Mouse (Mus musculus) ovary, postnatal 10 days (tissue): ENCODE measurements at regions not wholly inside any gene's neighbourhood (a gene's known extent, or its start where the extent isn't known, plus 50 kb on each side); places are given as distances from the start of the nearest gene placed in this dataset.

ENCODE experiments used
- DNase-seq: peaks from one replicate; pipeline ENCODE4 v3.0.0; 2022; ENCODE audit warnings: low spot score

DNA sequence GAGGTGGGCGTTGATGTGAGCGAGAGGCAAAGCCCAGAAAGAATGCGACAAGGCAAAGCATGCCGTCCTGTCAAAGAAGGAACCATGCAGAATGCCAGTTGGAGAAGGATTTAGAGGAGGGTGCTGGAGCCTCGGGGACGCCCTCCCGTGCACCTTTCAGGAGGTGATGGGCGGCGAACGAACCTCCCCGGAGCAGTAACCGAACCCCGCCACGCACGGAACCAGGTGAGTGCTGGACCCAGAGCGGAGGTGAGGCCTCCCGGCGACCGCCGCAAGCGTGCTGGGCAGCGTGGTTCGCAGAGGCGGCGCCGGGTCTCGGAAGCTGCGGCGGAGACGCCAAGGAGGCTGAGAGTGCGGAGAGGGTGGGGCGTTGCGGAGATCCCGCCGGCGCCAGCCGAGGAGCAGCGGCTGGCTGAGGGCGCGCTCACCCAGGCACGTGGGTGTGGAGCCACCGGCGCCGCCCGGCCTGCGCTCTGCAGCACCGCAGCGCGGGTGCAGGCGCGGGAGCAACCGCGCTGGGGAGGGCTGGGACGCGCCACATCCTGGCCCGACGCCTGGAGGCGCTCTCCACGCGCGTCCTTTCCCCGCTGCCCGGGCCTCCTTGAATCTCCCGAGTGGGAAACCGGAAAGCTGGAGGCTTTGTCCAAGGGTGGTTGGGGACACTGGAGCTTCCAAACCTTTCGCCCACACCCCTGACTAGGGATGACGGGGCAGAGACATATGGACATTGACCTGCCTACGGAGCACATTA lies 178.3 kb upstream of the Topaz1 start:
- DNase-seq: no peak

DNA sequence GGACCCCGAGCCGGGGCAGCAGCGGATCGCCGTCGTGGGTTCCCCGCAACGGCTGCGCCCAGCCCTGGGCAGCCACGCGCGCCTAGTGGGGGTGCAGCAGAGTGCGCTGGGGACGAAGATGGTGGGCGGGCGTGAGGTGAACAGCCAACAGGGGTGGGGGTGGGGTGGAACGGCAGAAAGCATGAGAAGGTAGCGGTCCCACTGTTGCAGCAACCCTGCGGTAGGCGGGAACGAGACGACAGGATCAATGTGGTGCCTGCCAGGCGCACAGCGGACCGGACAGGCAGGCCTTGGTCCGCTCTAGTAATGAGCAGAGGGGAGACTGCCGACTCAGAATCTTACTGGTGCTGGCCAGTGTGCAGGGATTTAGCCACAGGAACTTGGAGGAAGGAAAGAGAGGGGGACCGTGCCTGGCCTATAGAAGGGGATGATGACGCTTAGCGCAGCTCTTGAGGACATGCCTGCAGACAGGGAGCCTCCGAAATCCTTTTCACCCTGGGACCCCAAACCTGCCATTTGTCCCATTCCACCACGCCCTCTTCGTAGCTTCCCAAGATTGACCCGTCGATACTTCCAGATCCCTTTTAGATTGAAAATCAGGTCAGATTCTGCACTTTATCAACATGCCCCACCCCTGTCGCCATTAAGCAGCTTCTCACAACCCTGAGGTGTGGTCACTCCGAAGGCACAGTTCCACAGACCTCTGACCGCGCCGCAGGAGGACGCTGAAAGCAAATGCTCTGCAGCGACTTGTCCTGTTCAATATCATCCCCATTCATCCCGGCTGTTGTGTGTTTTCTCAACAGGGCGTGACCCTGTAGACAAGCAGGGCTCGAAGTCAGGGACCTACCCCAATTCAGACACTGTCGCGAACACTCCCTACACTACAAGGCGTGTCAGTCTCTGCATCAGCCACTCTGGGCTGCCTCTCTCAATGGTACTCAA lies 177.4 kb upstream of the Topaz1 start:
- DNase-seq: no peak

DNA sequence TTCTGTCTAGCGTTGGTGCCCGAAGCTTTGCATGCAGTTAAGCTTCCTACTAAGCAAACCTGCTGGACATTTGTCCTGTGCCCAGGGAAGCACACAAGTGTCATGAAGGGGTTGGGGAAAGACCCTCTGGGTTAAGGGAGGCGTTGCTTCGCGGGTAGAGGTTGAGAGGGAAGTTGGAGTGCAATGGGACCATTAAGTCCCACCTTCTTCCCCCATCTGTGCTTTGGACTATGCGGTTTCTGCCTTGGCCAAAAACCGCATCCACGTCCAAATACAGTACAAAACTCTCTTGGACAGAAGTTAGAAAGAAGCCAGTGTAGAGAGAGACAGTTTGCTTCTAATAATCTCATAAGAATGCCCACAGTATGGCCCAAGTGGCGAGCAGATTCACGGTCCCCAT lies 176.1 kb upstream of the Topaz1 start:
- no peak for DNase-seq

DNA sequence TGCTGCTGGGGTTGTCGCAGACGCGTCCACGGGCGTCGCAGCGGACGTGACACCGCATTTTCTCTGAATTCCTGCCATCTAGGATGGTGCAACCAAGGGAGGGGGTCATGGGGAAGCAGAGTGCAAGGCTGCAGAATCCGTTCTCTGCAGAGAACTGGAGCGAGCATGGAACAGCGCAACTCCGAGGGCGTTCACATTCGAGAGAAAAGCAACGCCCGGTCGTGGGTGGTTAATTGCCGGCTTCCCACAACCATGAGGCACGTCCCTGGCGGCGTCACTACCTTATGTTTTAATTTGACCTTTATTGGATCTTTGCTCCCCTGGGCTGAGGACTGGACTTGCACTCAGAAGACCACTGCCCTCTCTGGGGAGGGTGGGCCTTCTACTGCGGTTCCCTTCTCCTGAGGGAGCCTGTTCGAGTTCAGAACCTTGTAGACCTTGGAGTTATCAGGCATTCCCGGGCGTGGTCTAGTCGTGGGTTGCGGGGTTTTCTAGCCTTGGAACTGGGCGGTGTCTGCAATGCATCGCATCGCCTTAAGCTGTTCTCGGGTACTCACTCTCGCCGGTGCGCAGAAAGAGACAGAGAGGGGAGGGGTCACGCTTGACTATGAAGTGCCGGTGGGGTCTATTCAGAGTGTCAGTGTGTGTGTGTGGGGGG lies 175.6 kb upstream of the Topaz1 start:
- no peak for DNase-seq

DNA sequence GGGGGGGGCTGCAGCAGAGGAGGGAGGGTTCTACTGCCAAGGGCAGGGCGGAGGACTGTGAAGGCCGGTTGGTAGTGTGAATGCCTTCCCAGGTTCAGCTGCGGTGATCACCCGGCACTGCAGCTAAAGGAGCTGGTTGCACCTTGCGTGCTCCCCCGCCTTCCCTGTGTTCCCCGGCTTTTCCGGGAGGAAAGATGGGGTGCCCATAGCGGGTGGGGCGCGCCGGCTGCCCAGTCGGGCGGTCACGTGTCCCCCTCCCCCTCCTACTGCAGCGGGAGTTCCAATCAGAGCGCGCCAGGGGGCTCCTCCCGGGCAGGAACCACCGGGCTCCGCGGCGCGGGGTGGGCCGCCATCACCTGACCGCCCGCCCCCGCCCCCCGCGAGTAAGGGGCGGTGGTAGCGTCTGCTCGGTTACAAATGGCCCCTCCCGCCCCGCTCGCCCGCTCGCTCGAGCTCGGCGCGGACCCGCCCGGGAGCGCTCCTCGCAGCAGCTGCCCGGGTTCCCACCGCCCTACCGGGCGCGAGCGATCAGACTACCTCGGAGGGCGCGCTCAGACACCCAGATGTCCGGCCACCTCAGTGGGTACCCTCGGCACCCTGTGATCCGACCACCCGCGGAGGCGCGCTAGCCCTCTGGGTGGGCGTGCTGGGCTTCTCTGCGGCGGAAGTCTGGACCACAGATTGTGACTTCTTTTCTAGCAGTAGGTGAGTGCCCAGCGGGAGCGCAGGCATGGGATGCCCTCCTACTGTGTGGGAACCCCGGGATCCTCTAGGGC lies 174.9 kb upstream of the Topaz1 start:
- peak; percentile 15 for DNase-seq

DNA sequence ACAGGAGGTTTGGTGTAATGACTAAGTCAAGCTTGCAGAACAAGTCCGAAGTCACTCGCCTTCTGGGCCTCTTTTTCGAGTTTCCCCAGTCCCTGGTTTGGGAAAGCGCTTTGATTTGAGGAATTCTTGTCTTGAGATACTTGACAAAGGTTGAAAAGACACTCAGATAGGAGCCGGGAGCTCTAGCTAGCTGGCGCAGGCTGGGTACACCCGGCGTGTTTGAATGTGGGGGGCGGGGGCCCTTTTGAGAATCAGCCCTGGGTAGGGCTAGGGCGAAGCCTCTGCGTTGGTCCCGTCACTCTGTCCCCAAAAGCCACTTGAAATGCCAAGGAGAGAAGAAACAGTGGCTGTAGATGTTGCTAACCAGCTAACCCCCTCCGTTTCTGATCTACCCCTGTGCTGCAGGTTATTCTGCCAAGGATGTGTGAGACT lies 174.3 kb upstream of the Topaz1 start:
- DNase-seq: no peak

DNA sequence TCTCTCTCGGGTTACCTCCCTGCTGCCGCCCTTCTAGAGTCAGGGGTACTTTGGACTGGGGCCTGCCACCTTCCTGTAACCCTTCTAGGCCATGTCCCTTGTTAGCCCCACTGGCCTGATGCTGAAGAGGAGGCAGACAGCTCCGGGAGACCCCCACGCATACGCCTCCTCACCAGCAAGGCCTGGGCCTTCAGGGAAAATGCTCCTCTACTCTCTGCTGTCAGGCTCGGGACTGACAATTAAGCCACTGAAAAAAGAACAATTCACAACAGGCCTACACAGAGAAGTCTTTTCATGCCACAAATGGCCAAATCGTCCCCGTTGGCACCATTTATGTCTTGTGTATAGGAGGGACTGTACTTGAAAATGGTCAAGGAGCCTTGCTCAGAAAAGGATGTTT lies 161.9 kb upstream of the Topaz1 start:
- no peak for DNase-seq

DNA sequence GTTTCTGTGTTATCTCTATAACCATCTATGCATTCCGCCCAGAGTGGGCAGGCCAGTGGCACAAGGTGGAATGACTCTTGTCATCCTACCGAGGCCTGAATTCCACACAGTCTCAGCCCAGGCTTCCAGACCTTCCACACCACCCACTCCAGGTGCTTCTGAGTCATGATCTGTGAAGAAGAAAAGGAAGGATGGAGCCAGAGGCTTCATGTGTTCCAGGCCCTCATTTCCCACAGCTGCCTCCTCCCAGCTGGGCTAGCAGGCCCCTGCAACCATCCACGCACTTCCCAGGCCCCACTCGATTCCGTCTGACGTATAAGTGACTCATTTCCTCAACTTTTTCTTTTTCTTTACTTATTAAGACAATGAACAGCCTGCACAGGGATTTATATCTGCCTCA lies 160.7 kb upstream of the Topaz1 start:
- no peak for DNase-seq

DNA sequence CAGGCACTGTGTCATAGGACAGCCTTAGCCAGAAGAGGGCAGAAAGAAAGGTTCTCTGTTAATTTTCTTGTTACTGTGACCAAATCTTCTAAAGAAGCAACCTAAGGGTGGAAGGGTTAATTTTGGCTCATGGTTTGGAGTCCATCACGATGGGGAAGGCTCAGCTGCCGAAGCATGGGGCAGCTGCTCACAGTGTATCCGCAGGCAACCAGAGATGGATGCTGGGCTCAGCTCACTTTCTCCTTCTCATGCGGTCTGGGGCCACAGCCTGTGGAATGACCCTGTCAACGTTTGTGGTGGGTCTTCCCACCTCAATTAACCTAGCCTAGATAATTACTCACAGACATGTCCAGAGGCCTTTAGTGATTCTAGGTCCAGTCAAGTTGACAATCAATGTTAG lies 160.2 kb upstream of the Topaz1 start:
- no peak for DNase-seq

DNA sequence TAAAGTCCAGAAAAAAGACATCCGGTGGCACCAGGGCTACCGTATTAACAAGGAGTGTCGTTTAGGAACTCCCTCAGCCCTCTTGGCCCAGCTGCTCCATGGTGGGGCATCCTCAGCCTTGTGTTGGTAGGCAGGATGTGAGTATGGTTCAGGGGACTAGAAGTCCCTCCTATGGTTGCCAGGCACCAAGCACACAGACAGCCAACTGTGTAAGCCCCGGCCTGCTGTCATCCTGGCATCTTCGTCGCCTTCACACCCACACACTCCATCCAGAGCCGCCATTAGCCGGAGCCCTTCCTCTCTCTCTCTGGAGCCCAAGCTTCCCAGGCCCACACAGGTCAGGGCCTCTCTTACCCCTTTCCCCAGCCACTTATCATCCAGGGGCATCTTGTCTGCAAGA lies 158.9 kb upstream of the Topaz1 start:
- DNase-seq: no peak

DNA sequence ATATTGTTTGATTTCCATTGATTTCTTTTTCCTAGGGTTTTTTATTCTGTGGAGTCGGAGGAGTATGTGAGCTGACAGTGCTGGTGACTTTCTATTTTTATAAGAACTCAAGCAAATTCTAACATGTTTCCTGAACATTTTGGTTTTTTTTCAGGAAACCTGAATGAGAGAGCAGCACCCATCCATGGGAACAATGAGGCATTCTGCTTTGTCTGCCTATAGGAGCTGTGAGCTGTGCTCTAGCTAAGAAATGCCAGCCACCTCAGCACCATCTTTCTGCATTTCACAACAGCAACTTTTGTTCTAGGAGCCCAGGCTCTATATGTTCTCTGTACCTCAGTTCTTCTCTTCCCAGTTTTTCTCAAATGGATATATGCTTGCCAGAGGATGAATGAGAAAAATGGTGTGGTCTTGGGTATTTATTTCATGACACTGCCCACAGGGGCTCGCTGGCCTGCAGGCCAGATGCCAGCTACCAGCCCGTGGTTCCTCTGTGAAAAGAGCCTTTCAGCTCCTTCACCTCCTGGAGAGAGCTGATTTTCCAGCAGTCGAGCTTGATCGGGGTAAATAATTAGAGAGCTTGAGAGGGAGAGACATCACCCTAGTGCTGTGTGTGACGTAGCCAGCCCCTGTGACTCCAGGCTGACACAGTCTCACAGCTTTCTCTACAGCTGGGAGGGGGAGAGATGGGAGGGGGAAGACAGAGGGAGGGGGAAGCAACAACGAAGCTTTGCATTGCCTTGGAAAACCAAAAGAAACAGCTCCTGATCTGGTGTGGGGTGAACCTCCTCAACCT lies 154.1 kb upstream of the Topaz1 start:
- no peak for DNase-seq

DNA sequence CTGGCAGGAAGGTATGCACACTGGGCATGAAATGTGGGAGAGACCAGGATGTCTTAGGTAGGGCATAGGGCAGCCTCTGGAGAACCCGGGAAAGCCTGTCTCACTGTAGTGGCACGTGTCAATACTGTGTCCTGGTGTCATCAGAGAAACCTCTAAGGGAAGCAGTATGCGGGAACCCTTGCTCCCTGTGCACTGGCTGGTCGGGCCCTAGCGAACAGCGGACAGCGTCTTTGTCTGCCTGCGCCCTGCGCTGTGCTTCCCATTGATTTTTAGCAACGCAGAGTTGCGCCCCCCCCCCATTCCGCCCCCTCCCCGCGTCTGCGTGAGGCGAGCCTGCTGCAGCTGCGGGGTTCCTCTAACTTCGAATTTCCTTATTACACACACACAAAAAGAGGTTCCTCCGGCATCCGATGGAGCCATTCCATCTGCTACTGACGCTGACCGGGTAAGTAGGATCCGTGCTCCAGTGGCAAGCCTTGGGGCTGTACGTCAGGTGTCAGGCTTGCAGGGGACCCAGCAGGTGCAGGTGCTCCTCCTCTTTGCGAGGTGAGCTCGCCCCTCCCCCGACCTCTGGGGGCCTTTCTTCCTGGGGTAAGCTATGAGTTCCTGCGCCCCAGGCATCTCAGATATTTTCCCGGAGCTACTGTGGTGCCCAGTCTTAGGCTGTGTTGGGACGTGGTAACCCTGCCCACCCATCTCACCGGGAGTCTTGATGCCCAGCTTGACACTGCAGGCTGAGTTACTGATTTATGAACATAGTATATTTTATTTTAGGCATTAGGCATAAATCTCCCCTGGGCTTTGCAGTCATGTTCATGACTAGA lies 151.8 kb upstream of the Topaz1 start:
- DNase-seq: no peak

DNA sequence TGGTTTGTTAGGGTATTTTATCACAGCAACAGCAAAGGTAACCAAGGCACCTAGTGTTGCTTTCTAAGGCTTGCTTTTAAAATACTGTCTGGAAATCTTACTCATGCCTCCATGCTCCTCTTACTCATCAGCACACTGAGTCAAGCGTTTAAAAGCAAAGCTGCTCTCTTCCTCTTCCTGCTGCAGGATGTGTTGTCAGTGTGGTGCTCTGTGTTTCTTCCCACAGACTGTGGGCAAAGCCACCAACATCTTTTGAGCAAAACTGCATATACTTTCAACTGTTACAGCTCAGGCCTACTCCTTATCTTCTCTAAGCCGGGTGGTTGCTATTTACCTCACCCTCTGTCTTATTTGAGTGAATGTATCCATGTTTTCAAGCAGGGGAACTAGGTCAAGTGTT lies 144.0 kb upstream of the Topaz1 start:
- no peak for DNase-seq

DNA sequence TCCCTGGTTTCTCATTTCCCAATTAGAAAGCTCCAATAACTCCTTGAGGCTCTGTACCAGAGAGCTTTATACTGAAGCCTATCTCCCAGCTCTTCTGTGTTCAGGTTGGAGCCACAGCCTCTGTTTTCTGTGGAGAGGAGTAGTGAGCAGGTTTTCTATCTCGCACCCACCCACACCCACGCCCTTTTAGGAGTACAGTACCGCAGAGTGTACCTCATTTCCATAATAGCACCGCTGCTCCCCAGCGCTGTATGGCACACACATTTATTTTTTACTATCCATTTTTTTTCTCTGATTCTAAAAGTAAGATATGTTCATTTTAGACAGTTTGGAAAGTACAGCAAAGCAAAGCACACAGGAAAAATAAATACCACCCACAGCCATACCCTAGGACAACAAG lies 137.5 kb upstream of the Topaz1 start:
- no peak for DNase-seq

DNA sequence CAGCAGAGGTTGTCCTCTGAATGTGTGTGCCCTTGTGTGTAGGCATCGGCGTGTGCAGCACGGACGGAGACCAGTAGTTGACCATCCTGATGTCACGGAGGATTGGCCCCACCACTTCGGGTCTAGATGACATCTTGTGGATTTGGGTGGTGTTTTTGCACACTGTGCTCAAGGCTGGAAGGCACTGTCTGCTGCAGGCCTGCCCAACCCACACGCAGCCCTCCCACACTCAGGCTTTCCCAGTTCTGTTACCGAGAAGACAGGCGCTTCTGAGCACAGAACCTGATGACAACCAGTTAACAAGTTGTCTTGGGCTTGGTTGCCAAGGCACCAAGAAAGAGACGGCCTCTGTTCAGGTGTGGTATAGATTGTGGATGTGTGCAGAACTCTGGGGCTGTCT lies 136.2 kb upstream of the Topaz1 start:
- no peak for DNase-seq

DNA sequence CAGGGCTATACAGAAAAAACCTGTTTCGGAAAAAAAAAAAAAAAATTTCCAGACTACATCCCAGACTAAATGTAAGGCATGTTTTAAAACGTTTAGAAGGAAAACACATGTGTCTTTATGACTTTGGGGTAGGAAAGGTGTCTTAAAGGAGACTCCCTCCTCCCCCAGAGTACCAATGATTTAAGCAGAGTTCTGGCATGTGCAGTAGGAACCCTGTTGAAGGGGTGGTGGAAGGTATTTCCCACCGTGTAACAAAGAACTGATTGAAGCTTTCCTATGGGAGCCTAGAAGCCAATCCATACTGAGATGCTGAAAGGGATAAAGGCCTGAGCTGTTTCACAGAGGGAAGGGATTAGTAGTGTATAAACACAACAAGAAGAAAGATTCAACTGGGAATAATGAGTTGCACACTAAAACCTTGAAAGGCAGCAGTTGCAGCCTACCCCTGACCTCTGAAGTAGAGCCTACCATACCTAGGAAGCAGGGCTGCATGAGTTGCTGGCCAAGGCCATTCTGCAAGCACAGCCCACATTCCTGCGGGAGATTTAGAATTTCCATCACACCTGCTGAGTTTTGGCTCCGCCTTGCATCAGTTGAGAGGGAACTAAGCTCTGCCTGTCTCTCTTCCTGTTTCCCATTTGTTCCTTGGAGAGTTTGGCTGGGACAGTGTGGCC lies 132.4 kb upstream of the Topaz1 start:
- no peak for DNase-seq

DNA sequence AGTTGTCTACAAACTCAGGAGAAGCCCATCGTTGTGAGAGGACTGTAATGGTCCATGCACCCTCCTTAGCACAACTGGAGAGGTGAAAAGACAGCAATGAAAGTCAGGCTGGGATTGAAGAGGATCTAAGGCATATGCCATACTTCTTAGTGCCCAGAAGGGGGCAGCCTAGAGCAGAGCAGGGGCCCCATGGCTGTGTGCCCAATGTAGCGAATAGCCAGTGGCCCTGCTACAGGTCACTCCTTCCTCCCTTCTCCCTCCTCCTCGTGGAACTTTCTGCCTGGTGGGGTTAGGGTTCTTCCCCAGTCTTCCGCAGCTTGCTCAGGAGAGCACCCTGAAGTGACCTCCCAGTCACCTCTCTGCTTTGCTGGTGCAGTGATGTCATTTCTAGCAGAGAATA lies 131.8 kb upstream of the Topaz1 start:
- no peak for DNase-seq

DNA sequence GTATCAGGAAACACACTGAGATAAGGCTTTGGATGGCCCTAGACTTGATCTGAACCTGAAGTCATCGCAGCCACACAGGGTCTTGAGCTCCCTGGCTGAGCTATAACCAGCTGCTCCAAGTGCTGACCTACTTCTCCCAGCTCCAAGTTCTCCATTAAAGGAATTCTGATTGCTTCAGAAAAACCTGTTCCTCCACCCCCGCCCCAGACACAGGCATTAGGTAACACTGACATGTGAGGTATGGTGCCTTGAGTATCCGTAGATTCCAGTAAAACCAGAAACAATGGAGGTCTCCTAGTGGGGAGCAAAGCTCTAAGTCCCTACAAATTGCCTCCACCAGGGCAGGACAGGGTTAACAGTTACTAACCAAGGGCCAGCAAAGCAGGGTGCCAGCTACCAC lies 129.4 kb upstream of the Topaz1 start:
- DNase-seq: no peak

DNA sequence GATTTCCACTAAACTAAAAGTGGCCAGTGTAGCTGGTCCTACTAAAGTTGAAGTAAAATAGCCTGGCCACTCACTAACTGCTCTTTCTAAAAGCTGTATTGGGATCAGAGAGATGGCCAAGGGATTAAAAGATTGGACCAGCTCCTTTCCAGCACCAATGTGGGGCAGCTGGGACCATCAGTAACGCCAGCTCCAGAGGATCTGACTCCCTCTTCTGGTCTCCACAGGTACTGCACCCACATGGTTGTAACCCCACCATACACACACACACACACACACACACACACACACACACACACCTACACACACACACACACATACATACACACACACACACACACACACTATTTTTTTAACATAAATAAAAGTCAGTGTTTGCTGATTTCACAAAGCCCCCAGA lies 122.1 kb upstream of the Topaz1 start:
- no peak for DNase-seq

DNA sequence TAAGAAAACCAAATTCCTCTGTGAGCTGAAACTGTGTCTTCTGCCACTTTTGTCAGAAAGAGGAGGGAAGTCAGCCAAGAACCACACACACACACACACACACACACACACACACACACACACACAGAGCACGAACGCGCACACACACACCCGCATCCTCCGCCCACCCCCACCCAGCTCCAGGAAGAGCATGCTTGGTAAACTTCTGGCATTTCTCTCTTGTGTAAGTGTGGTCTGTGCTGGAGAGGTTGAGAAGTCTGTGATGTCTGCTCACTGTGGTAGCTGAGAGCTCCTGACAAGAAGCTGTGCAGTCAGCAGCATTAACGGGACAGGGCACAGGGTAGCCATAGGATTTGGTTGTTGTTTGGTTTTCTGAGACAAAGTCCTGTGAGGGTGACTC lies 120.8 kb upstream of the Topaz1 start:
- DNase-seq: no peak
